Mouse (Mus musculus) kidney, postnatal 10 days (tissue): ENCODE data around the gene Prpsap1.
"Not testable (repeated sequence)": the region's sequence is repeated elsewhere in the genome, so short reads cannot be mapped to it uniquely, and the experiment has no call there.

Experiments
- DNase-seq: peaks from one replicate; pipeline ENCODE4 v3.0.0; 2021; ENCODE audit warnings: mixed read lengths

Gene Prpsap1

DNA sequence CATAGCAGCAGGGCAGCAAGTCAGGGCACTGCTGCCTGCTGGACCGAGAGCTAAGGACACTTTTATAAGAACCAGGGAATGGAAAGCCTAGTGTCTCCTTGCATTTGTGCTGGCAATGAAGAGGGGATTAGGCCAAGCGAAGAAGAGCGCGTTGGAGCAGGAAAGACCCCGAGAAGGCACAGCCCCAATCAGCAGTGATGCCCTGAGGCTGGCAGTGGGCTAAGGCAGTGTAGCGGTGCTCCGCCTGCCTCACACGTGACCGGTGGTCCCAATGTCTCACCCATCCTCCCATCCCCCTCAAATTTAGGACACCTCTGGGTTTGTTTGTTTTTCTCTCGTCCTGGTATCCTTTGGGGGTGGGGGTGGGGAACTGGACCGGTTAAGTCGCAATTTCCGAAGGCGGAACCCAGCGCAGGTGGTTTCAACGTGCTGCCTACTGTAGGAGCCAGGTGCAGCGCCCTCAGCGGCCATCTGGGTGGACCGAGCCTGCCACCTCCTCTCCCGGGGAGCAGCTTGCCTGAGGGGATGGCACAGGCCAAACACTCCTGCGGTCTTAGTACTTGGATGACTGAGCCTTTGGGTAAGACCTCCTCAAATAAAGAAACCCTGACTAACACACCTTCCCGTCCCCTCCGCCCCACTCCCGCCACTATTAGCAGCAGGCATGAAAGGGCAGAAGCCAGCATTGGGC is 21.5 kb upstream of the Prpsap1 start:
- peak; percentile 53 for DNase-seq

DNA sequence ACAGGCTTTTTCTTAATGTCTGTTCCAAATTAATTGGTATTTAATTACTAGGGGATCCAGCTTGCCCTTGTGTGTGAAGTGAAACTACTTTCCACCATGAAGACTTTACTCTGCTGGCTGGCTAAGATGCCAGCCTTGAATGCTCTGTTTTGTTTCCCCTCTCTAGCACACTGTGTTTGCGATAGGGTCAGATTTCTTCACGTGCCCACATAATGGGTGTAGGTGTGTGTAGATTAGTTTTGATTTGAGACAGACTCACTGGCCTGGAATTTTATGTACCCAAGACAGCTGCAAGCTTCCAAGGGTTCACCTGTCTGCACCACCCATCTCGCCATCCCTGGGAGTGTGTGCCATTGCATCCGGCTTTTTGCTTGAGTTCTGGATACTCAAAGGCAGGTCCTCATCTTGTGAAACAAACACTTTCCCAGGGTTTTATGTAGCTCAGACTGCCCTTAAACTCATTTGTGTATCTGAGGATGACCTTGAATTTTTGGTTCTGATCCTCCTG is 19.6 kb upstream of the Prpsap1 start:
- DNase-seq: no peak

DNA sequence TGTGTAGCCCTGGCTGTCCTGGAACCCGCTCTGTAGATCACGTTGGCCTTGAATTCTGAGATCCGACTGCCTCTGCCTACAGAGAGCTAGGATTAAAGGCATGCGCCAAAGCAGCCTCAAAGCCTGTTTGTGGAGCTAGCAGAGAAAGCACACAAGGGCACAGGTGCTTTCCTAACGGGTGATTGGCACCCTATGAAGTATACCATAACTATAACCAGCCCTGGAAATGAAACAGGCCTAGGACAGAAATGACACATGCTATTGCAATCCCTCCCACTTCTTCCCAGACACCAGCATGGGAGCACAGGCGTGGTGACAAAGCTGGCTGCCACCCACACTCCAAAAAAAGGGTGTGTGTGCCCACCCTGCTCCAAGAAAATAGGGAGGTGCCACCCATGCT is 19.0 kb upstream of the Prpsap1 start:
- no peak for DNase-seq

DNA sequence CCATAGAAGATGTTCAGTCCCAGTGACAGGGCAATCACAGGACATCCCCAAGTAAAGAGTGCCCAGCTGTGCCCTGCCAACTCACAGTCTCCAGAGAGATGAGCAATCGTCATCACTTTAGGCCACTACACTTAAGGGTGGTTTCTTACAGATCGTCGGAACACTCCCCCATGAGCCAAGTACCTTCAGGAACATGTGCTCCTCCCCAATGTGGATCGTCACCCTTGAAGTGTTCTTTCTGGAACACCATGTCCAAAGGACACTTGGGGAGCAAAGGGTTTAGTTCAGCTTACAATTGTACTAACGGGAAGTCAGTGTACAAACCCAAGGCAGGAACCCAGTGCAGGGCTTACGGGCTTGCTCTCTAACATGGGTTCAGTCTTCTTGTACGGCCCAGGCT is 18.2 kb upstream of the Prpsap1 start:
- no peak for DNase-seq

DNA sequence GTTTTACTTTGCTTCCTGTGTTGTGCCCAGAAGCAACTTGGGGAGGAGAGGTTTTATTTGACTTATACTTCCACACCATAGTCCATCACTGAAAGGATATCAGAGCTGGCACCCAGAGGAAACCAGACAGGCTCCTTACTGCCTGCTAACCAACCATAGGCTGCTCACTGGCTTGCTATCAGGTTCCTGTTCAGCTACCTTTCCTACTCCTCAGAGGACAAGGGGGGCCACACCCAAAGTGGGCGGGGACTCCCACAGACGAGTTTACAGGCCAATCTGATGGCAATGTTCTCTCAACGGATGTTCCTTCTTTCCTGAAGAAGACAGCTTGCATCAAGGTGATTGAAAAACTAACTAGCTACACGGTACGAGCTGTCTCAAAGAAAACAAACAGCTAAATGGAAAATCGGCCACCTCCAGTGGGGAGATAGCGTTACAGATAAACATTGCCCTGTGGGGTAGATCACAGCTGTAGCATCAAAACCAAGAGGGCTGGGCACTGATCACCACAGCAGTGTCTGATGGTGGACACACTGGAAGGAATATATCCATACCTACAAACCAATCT is 17.4 kb upstream of the Prpsap1 start:
- no peak for DNase-seq

DNA sequence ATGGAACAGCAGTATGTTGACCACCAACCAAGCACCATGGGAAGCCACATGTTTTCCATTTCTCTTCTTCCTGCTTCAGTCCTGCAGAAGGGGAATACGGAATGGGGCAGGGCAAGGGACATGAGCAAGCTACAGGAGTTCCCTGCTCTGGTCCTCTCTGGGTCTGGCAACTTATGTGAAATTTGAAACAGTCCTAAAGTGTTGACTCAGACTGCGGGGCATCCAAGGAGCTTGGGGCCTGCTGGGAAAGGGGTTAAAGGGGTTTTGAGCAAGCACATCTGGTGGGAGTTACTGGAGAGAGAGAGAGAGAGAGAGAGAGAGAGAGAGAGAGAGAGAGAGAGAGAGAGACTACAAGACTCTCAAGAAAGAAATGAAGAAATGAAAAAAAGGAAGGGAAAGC is 14.7 kb upstream of the Prpsap1 start:
- DNase-seq: no peak

DNA sequence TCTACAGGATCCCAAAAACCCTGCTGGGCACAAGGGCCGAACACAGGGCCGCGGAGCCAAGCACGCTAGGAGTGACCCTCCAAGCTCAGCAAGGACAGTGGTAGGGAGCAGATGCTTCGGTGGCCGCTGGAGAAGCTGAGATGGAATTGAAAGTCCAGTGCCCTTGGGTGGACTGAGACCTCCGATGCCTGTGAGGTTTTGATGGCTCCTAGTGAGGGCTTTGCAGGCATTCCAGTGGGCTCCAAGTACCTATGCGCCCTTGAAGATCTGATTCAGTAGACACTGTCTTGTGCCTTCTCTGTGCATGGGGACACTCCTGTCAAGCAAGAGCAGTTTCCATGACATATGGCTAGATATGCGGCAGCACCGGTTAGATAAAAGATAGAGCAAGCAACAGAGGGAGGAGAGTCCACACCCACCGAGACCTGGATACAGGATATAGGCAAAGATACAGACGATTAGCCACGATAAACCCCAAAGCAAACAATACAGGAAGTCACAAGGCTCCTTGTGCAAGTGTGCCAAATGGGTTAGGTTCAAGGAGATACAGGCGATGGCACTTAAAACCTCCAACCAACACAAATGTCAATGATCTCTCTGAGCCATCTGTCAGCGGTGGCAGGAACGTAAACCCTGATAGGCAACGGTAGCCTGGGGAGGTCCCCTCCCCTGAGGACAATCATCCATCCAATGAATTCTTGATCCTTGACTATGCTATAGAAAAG is 12.3 kb upstream of the Prpsap1 start:
- no peak for DNase-seq

DNA sequence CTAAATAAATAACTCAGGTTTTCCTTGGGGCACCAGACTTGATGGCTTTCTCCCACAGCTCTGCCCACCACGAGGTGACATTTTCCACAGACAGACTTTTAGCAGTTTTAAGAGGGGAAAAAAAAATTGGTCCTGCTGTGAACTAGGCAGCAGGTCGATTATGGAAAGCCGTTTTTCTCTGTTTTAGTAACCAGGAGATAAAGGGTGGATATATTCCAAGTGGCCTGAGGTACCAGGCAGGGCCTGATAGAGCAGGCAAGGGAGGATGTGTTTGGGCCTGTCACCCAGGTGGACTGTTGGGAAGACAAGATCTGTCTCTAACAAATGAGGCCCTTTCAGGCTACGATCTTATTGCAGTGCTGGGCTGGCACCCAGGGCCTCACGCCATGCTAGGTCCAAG is 11.6 kb upstream of the Prpsap1 start:
- DNase-seq: no peak

DNA sequence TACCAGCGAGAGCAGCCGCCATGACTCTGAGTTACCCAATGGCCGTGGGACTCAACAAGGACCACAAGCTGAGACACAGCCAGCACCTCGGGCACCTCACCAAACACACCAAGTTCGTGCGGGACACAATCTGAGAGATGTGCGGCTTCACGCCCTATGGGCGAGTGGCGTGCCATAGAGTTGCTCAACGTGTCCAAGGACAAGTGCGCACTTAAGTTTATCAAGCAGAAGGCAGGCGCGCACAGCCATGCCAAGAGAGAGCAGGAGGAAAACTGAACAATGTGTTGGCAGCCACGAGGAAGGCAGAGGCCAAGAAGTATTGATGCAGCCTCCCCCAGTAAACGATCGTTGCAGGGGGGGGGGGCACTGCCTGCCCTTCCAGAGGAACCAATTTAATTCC is 10.5 kb upstream of the Prpsap1 start:
- no peak for DNase-seq

DNA sequence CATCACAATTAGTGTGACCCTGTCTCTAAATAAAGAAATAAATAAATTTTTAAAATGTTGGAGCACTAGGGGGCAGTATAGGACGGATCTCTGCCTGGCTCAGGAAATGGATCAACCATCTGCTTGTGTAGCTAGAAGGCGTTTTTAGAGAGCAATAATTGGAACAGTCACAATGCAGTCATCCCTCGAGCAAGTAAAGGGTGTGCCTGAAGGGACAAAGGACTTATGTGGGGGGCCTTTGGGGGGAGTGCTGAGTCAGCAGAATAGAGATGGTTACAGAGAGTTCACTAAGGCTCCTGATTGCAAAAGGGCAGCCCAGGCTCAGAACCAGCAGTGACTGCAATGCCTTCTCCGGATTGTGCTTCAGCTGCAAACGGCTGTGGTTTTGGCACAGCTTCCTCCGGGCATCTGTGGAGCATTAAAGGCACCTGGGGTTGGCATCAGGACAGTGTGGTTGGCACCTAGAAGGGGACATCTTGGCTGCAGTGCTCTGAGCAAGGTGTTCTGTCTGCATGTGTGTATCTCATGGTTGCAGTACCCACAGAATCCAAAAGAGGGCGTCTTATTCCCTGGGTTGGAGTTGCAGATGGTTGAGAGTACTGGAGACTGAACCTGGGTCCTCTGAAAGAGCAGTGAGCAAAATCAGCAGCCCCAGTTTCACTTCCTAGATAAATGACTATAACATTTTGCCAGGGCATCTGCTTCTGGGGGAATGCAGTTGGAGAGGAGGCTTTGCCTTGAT is 7.2 kb upstream of the Prpsap1 start:
- peak; percentile 48 for DNase-seq

DNA sequence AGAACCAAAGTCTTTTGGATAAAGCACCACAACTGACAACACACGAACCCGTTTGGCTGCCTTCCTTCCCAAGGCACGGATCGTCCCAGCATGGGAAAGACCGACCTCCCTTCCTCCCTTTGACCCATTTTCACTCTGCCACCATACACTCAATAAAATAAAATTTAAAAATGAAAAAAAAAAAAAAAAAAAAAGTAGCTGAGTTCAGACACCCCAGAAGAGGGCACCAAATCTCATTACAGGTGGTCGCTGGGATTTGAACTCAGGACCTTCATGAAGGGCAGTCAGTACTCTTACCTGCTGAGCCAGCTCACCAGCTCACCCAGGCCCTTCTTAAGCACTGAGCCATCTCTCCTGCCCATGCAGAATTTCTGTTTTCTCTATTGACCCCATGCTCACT is 5.0 kb upstream of the Prpsap1 start:
- DNase-seq: no peak

DNA sequence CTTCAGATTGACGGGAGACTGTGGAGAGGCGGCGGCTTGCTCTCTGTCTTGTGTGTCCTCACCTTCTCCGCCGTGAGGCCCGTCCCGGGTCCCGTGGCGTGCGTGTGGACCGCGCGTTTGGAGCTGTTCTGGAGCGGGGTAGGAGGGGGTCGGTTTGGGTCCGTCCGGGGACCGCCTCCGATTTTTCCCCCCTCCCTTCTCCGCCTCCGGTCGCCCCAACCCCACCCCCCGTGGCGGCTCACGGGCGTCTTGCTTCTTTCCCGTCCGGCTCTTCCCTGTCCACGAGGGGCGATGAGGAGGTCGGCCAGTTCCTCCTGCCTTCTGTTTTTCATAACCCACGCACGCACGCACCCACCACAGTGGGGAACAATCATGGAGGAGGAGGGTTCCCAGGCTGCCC is 4.6 kb upstream of the Prpsap1 start:
- DNase-seq: peak; percentile 48

DNA sequence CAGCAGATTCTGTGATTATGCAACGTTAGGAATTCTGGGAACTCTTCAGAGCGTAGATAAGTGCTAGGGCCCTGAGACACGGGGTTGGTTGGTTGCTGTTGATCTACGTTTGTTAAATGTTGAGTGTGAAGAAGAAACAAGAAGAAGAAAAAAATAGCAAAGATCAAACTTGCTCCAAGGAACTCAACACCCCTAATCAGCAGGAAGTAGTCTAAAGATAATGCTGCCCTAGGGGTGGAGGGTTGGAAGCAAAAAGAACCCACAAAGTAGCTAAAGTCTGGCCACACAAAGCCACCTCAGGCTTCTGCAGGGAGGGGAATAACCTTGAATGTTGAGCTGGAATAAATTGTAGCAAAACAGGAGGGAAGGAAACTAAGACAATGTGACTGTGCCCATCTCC is 3.3 kb upstream of the Prpsap1 start:
- DNase-seq: no peak

DNA sequence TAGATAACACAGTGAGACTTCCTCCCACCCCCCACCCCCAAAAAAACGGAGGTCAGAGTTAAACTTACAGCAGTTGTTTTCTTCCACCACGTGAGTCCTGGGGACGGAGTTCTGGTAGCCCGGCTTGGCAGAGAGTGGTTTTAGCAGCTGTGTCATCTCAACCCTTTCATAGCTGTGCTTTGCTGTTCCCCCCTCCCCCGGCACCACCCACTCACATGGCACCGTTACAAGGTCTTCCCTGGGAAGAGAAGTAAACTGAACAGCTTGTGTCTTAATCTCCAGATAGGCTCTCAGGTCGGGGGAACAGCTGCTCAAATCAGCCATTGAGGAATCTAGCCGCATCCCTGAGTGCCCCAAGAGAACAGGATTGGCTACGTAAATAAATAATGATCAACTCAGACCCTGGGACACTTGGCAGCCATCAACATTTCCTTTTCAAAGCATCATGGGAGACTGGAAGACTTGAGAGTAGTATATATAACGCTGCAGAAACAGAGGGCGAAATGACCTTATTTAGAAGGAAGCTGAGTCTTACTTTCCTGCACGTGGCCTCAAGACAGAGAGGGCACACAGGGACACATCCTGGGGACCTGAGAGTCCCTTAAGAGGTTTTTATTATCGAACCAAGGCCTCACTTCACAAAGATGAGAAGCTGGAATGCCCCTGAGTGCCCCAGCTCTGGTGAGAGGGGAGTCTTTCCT is 622 bp upstream of the Prpsap1 start:
- DNase-seq: peak; percentile 90

DNA sequence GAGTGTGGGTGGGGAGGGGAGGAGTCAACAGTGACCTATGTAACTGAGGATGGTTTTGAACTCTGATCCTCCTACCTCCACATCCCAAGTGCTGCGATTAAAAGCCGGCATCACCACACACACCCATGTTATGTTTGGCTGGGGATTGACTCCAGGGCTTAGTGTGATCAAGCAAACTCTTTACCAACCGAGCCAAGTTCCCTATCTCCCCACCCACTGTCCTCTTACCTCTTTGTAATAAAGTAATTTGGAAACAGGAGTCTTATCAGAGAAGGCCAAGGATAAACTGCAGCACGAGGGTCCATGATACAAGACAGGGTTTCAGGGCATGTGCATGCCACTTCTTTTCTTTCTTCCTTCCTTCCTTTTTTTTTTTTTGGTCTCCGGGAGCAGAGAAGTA is 811 bp downstream of the Prpsap1 start:
- DNase-seq: no peak

DNA sequence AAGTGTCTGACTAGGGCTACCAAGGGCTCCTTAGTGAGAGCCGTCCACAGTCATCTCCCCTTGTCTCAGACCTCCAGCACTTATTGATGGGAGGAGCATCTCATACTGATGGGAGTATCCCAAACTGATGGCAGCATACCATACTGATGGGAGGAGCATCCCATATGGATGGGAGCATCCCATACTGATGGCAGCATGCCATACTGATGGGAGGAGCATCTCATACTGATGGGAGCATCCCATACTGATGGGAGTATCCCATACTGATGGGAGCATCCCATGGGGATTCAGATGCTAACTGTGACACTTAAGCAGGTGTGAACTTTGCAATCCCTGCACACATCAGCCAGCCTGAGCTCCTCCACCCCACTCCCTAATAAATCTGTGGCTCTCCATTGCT is 1.5 kb downstream of the Prpsap1 start:
- not testable (repeated sequence) for DNase-seq

DNA sequence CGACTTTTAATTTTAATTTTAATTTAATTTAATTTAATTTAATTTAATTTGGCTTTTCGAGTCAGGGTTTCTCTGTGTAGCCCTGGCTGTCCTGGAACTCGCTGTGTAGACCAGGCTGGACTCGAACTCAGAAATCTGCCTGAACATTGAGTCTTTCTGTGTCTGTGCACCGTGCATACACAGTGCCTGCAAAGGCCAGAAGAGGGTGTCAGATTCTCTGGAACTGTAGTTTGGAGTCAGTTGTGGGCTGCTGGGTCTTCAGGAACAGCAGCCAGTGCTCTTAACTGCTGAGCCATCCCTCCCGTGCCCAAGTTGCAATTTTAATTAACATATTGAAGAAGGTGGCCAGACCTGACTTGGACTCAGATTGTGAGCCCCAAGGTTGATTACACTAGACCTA is 2.7 kb downstream of the Prpsap1 start:
- DNase-seq: no peak

DNA sequence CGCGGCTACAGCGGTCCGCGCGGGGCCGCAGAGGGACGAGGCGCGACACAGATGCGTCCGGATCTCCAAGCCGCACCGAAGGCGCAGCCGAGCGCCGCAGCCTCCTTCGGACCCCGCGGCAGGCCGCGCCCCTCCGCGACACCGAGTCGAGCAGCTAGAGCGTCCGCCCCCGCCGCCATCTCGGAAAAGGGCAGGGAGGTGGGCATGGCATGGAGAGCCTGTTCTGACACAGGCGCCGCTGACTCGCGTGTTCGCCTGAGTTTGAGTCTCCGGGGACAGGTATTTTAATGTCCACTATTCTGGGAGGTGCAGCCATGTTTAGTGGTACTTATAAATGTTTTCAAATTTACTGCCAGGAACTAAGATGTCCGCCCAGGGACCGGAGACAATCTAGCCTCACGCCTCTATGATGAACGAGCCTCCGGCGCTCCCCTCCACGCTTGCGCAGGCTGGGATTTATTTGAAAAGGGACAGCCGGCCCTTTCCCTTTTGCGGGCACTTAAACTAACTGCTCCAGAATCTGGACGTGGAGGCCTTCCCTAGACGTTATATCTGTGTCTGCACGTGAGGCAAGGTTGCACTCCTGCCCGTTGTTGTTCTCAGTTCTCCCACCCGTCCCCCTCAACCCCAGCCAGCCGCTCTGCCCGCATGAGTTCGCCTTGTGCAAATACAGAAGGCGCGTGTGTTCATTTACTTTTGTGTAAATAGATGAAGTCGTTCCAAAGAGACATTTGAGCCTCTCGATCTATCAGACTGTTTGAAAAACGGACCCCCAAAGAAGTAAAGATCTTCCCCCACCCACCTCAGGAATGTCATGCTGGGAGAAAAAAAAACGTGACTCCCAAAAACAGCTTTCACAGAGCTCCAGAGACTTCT is 3.5 kb downstream of the Prpsap1 start:
- DNase-seq: peak; percentile 94

DNA sequence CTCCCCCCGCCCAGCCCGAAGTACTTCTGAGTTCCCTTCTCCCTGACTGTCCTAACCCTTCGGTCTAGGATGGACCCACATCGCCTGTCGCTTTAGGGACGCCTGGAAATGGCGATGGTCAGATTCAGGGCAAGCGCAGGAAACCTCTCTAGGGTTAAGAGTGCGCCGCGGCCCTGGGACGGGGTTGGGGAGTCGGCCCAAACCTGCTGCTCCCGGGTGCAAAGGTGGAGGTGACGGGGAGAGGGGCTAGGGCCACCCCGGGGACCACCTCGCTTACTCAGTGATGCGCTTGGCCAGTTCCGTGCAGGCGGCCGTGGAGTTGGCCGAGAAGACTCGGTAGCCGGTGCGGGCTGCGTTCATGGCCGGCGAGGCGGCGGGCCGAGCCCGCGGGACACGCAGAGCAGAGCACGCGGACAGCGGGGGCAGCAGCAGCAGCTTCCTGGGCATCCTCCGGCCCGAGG is 4.2 kb downstream of the Prpsap1 start:
- no peak for DNase-seq

DNA sequence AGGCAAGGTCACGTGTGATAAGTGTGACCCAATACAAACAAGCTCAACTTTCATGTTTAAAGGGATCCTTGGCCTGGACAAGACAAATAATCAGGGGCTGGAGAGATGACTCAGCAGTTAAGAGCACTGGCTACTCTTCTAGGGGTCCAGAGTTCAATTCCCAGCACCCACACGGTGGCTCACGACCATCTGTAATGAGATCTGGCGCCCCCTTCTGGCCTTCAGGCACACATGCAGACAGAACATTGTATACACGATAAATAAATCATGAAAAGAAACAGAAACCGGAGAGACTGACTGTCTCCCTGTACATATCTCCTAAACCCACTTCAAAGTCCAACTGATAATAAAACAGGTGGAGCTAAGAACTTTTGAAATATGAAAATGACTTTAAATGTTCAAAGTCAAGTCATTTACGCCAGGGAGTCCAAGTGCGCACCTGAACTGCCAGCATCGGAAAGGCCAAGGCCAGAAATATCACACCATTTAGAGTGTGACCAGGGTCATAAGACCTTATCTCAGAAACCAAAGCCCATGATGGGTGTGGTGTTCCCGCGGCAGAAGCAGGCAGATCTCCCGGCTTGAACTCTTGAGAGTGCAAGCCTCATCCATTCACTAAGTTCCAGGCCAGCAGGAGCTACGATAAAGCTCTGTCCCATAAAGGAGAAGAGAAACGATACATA is 5.2 kb downstream of the Prpsap1 start:
- peak; percentile 42 for DNase-seq

DNA sequence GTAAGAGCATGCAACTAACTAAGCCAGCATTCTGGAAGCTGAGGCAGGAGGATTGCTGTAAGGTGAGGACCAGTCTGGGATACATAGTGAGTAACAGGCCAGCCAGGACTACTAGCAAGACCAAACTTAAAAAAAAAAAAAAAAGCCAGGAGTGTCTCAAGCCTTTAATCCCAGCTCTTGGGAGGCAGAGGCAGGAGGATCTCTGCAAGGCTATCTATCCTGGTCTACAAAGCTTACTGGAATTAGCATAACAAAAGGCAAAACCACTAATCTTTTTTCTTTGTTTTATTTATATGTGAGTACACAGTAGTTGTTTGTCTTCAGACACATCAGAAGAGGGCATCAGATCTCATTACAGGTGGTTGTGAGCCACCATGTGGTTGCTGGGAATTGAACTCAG is 5.8 kb downstream of the Prpsap1 start:
- DNase-seq: no peak
